Mouse (Mus musculus) cerebellum, adult 2 months (tissue): ENCODE measurements around the gene Ripor1.

ENCODE experiments used
- CTCF ChIP-seq: fragments of 200-500 bp; IDR thresholded peaks from 2 replicates; pipeline ENCODE4 v1.5.1; 2011; ENCODE audit warnings: low read depth, mild to moderate bottlenecking, control low read depth, low read length, moderate library complexity, borderline replicate concordance; ENCODE audit not compliant: insufficient read depth
- POLR2A ChIP-seq: fragments of 200-500 bp; IDR thresholded peaks from 2 replicates; pipeline ENCODE4 v1.6.1; 2011; ENCODE audit warnings: low read length, control low read depth, borderline replicate concordance; ENCODE audit not compliant: insufficient read depth

- no peak for TF ChIP-seq POLR2A
- TF ChIP-seq CTCF = no peak
Observed at GRCm38 (mm10) chr8:105620211-105620610, 15.2 kb downstream of the Ripor1 start.
